Mouse (Mus musculus): Measurements from ENCODE around the gene Rap2a. TPM values are rescaled to one million over a fixed set of nuclear protein-coding genes. Genes with fewer than 3 reads are reported as not detected.

Rap2a gene
- total and polyA plus RNA-seq, 2 experiments from 2014 or later = 27.3 to 53.7 TPM

- no peaks in the 10 kb centered on the region for H3K27me3 ChIP-seq (ENCODE audit: insufficient read depth, low read length)
- no peak overlapping the region for H3K4me2 ChIP-seq (ENCODE audit: low read depth, low read length)
- no peak overlapping the region for H3K9ac ChIP-seq (replicated peaks; ENCODE audit: low read length)
- no peaks in the 10 kb centered on the region for H3K9me3 ChIP-seq (ENCODE audit: low read length)
- no peak overlapping the region for H3K27ac ChIP-seq
- H3K4me1 ChIP-seq (ENCODE audit: insufficient read depth, low read length) = no peaks in the 10 kb centered on the region
- TF ChIP-seq CTCF (IDR thresholded peaks at IDR 0.05; ENCODE audit: low read depth) = no peak
- DNase-seq (ENCODE audit: low spot score) (no peak), ATAC-seq (no peak)
- 87% methylated on average over 6 of the region's 6 CpGs for WGBS
- no peak overlapping the region for H3K4me3 ChIP-seq (ENCODE audit: low read length)
- H3K36me3 ChIP-seq (ENCODE audit: insufficient read depth, low read length) = no peaks in the 10 kb centered on the region
Observed at GRCm38 (mm10) chr14:120543846-120544245, 65.6 kb downstream of the Rap2a start.

DNA sequence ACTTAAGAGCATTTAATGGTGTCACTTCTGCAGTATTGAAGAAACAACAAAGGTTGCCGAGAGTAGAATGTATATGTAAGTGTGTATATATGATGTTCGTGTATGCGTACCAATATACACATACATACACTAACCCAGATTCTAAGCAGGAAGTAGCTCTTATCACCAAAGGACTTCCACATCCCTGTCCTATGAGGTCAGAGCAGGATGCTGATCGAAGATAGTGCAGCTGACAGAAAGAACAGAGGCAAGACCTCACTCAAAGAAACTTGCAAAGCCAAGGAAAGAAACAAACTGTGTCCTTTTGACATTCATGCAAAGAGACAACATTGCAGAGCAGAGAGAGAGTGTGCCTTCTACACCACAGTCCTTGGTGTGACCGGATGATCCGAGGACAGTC lies 66.3 kb downstream of the Rap2a start:
- no peak overlapping the region for H3K9ac ChIP-seq (replicated peaks; ENCODE audit: low read length)
- H3K4me1 ChIP-seq (ENCODE audit: insufficient read depth, low read length) = no peaks in the 10 kb centered on the region
- TF ChIP-seq CTCF (IDR thresholded peaks at IDR 0.05; ENCODE audit: low read depth) = no peak
- H3K4me2 ChIP-seq (ENCODE audit: low read depth, low read length) = no peak overlapping the region
- 93% methylated on average over 6 of the region's 6 CpGs for WGBS
- H3K27ac ChIP-seq = no peak overlapping the region
- ATAC-seq (no peak), DNase-seq (ENCODE audit: low spot score) (no peak)
- no peaks in the 10 kb centered on the region for H3K27me3 ChIP-seq (ENCODE audit: insufficient read depth, low read length)
- no peaks in the 10 kb centered on the region for H3K36me3 ChIP-seq (ENCODE audit: insufficient read depth, low read length)
- H3K4me3 ChIP-seq (ENCODE audit: low read length) = no peak overlapping the region
- H3K9me3 ChIP-seq (ENCODE audit: low read length) = no peaks in the 10 kb centered on the region

- no peak for DNase-seq (ENCODE audit: low spot score)
- H3K9ac ChIP-seq (replicated peaks; ENCODE audit: low read length) = no peak overlapping the region
- no peak overlapping the region for H3K4me2 ChIP-seq (ENCODE audit: low read depth, low read length)
- no peak for ATAC-seq
- no peaks in the 10 kb centered on the region for H3K36me3 ChIP-seq (ENCODE audit: insufficient read depth, low read length)
- H3K9me3 ChIP-seq (ENCODE audit: low read length) = no peaks in the 10 kb centered on the region
- no peaks in the 10 kb centered on the region for H3K27me3 ChIP-seq (ENCODE audit: insufficient read depth, low read length)
- 93% methylated on average over 2 of the region's 2 CpGs for WGBS
- H3K27ac ChIP-seq = no peak overlapping the region
- H3K4me3 ChIP-seq (ENCODE audit: low read length) = no peak overlapping the region
- TF ChIP-seq CTCF (IDR thresholded peaks at IDR 0.05; ENCODE audit: low read depth) = no peak
- H3K4me1 ChIP-seq (ENCODE audit: insufficient read depth, low read length) = no peaks in the 10 kb centered on the region
Observed at GRCm38 (mm10) chr14:120544946-120545345, 66.7 kb downstream of the Rap2a start.

Other genes with a start within 250 kb of the Rap2a start
- 56.1 and 78.3 TPM in 2 replicates for gene Mbnl2, start 202.8 kb upstream of the Rap2a start, total RNA-seq (2014; rRNA removed)
- gene Mbnl2, start 202.8 kb upstream of the Rap2a start, polyA plus RNA-seq (2015; fragmentation: Nextera tagmentation; extraction: Ambion mirVana) = 28.6 and 28.9 TPM in 2 replicates